Mouse (Mus musculus): ENCODE results near the gene H2-K1. TPM values are rescaled to one million over a fixed set of nuclear protein-coding genes. Genes with fewer than 3 reads are reported as not detected.
A peak's percentile ranks its signal among the peaks of the same experiment; 100 is the strongest.

Gene H2-K1
- polyA plus RNA-seq, 1 experiment from 2014 or later = 137 TPM

DNA sequence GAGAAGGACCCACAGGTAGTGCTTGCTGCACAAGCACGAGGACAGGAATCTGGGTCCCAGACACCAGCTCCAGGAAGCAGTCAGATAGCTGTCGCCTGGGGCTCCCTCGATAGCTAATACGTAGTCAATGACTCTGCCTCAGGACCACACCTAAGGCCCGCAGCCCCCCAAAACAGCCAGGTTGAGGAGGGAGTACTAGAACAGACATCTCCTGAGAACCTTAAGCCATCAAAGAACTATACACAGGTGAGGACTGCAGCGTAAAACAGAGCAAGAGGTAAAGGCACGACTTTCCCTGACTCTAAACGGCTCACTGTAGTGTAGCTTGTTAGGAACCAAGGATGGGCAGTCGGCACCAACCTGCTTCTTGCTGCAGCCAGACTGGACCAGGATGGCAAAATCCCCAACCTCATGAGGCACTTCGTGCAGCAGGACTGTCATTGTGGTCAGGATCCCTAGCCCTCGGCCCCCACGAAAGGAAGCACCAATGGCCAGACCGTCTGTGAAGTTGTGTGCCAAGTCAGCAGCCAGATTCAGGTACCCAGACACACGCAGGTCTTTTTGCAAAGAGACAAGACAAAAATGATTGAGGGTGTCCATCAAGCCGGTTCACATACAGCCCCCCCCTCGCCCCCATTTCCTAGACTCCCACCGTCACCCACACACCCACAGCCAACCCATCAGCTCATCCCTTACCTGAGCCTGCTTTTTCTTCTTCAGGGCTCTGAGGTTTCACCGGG is 29.2 kb upstream of the H2-K1 start:
- peaks cover 56% of the 10 kb centered on the region for H3K4me1 ChIP-seq (replicated peaks; ENCODE audit: control insufficient read depth, insufficient read depth, low read length)
- H3K9ac ChIP-seq (ENCODE audit: low read length) = 0 out of 2 replicates have a peak overlapping the region, but pooled peaks have one; percentile 8
- DNase-seq (ENCODE audit: low spot score) = no peak
- peaks cover 28% of the 10 kb centered on the region for H3K36me3 ChIP-seq (ENCODE audit: control insufficient read depth, insufficient read depth, low read length)
- no peak overlapping the region for H3K27ac ChIP-seq (ENCODE audit: low read depth)
- H3K4me3 ChIP-seq (ENCODE audit: low read depth, low read length) = no peak overlapping the region
- ATAC-seq (replicated peaks; ENCODE audit: low FRiP score, low TSS enrichment, low read depth) = no peak
- 87% methylated on average over 18 of the region's 18 CpGs for WGBS
- H3K9me3 ChIP-seq (ENCODE audit: control insufficient read depth, low read length) = no peaks in the 10 kb centered on the region
- peak overlapping the region; percentile 82; the same call in 1 of the 2 replicates for H3K4me2 ChIP-seq (ENCODE audit: low read length)
- no peaks in the 10 kb centered on the region for H3K27me3 ChIP-seq (replicated peaks; ENCODE audit: control insufficient read depth, insufficient read depth, low read length)

DNA sequence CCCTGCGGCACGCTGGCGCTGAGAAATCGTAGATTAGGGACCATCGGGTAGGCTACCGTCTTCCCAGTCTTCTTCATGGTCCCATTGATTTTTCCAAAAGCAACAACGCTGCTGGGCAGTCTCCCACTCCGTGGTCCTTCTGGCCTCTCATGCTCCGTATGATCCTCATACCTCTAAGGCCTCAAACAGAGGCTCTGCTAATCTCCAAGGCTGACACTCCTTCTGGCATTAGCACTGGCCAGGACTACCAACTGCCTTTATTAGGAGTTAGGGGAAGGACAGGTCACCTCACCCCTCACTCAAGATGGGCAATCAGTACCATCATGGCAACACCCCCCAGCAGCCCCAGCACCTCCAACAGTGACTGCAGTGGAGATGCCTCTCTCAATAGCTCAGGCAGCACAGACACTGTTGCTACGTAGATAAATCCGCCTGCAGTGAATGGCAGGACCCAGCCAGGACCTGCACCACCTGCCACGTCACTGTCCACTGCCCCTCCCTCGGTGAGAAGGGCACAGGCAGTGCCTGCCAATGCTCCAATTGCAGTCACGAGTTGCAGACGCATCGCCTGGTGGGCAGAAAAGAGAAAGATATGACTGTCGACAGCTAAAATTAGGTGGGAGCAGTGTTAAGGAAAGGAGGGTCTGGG is 28.5 kb upstream of the H2-K1 start:
- Histone ChIP-seq H3K9me3 (ENCODE audit: control insufficient read depth, low read length) (no peaks in the 10 kb centered on the region), H3K36me3 (ENCODE audit: control insufficient read depth, insufficient read depth, low read length) (peaks cover 22% of the 10 kb centered on the region)

DNA sequence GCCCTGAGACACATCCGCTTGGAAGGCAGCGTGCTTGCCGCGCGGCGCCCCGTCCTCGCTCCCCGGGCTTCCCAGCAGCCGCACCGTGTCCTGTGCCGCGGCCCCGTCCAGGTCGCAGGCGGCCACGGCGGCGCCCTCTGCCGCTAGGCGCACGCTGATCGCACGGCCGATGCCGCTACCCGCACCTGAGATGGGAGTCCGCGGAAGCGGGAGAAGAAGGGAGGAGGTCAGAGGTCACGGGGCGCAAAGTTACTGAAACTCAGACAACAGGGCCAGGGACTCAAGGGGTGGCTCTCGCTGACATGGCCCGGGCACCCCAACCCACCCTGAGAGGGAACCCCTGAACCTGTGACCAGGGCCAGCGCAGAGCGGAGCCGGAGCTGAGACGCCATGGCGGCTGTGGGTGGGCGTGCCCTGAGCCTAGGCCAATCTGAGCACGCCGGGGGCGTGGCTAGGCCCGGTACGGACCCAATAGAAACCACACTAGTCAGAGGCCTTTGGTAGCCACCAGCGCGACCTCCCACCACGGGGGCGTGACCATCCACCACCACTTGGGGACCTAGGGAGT is 27.6 kb upstream of the H2-K1 start, which contains the start of gene H2-Ke6:
TSS of gene H2-Ke6 (minus strand) at position 405 of the 568 bp plus-strand sequence.
- H3K9me3 ChIP-seq (ENCODE audit: control insufficient read depth, low read length) = no peaks in the 10 kb centered on the region
- ATAC-seq (replicated peaks; ENCODE audit: low FRiP score, low TSS enrichment, low read depth) (peak; percentile 75), DNase-seq (ENCODE audit: low spot score) (peak; percentile 95)
- peak within 1 kb of the TSS; percentile 54 for H3K9ac ChIP-seq (ENCODE audit: low read length)
- WGBS = 1% methylated on average over 48 of the region's 49 CpGs
- H3K36me3 ChIP-seq (ENCODE audit: control insufficient read depth, insufficient read depth, low read length) = peaks cover 27% of the 10 kb centered on the region
- H3K4me1 ChIP-seq (replicated peaks; ENCODE audit: control insufficient read depth, insufficient read depth, low read length) = peaks cover 48% of the 10 kb centered on the region
- H3K4me3 ChIP-seq (ENCODE audit: low read depth, low read length) = peak within 1 kb of the TSS; percentile 64
- H3K27me3 ChIP-seq (replicated peaks; ENCODE audit: control insufficient read depth, insufficient read depth, low read length) = no peaks in the 10 kb centered on the region
- peak within 1 kb of the TSS; percentile 71 for H3K4me2 ChIP-seq (ENCODE audit: low read length)
- peak within 1 kb of the TSS; percentile 66 for H3K27ac ChIP-seq (ENCODE audit: low read depth)

More for the DNA sequence above, 28.5 kb upstream of the H2-K1 start:
- Histone ChIP-seq H3K4me2 (ENCODE audit: low read length) (peak overlapping the region; percentile 71), H3K27me3 (replicated peaks; ENCODE audit: control insufficient read depth, insufficient read depth, low read length) (no peaks in the 10 kb centered on the region), H3K27ac (ENCODE audit: low read depth) (peak overlapping the region; percentile 66; the same call in 1 of the 2 replicates), H3K4me1 (replicated peaks; ENCODE audit: control insufficient read depth, insufficient read depth, low read length) (peaks cover 56% of the 10 kb centered on the region), H3K4me3 (ENCODE audit: low read depth, low read length) (no peak overlapping the region), H3K9ac (ENCODE audit: low read length) (no peak overlapping the region)
- WGBS = 79% methylated on average over 17 of the region's 17 CpGs
- no peak for ATAC-seq (replicated peaks; ENCODE audit: low FRiP score, low TSS enrichment, low read depth)
- no peak for DNase-seq (ENCODE audit: low spot score)

DNA sequence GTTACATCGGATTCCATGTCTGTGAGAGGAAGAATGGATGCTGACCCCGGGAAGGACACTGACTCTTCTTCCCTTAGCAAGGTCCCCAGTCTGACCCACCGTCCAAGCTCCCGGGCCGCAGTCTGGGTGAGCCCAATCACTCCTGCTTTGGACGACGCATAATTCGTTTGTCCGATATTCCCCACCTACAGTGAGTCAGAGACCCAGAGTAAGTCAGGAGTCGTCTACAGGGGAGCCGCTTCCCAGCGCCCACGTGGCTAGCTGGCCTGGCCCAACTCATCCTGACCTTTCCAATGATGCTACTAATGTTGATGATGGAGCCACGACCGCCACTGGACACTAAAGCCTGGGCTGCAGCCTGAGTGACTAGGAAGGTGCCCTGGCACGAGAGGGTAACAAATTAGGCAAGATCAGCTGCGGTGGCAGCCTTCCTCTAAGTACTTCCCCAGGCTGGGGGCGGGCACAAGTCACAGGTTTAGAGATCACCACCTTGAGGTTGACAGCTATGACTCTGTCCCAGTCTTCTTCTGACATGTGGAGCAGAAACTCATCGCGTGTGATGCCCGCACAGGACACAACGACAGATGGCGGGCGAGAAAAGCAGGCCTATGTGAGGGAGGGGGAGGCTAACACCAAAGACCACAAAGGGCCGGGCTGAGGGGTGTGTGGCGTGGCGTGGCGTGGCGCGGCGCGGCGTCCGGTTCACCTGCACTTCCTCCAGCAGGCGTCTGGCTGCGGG is 26.9 kb upstream of the H2-K1 start:
- ATAC-seq (replicated peaks; ENCODE audit: low FRiP score, low TSS enrichment, low read depth) = no peak
- H3K9me3 ChIP-seq (ENCODE audit: control insufficient read depth, low read length) = no peaks in the 10 kb centered on the region
- no peaks in the 10 kb centered on the region for H3K27me3 ChIP-seq (replicated peaks; ENCODE audit: control insufficient read depth, insufficient read depth, low read length)
- peak overlapping the region; percentile 64 for H3K4me3 ChIP-seq (ENCODE audit: low read depth, low read length)
- peak overlapping the region; percentile 71 for H3K4me2 ChIP-seq (ENCODE audit: low read length)
- no peak for DNase-seq (ENCODE audit: low spot score)
- 8% methylated on average over 36 of the region's 36 CpGs for WGBS
- peaks cover 32% of the 10 kb centered on the region for H3K36me3 ChIP-seq (ENCODE audit: control insufficient read depth, insufficient read depth, low read length)
- H3K9ac ChIP-seq (ENCODE audit: low read length) = peak overlapping the region; percentile 54
- peaks cover 45% of the 10 kb centered on the region for H3K4me1 ChIP-seq (replicated peaks; ENCODE audit: control insufficient read depth, insufficient read depth, low read length)
- H3K27ac ChIP-seq (ENCODE audit: low read depth) = peak overlapping the region; percentile 66

DNA sequence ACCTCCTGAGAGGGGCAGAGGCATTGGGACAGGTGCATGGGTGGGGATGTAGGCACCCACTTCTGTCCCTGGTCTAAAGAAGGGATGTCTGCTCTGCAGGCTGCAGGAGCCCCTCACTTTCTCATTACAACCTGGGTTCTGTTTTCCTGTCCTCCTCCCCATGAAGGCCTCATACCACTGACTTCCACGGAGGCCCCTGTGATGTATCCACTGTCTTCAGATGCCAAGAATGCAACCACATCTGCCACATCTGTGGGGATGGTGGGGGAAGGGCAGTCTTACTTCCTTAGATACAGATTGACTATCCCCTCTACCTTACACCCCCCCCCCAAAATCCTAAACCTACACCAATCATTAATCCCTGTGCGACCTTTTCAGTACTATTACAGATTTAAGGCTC is 26.1 kb upstream of the H2-K1 start:
- H3K27me3 ChIP-seq (replicated peaks; ENCODE audit: control insufficient read depth, insufficient read depth, low read length) = no peaks in the 10 kb centered on the region
- no peak overlapping the region for H3K27ac ChIP-seq (ENCODE audit: low read depth)
- H3K9ac ChIP-seq (ENCODE audit: low read length) = no peak overlapping the region
- peaks cover 45% of the 10 kb centered on the region for H3K4me1 ChIP-seq (replicated peaks; ENCODE audit: control insufficient read depth, insufficient read depth, low read length)
- H3K36me3 ChIP-seq (ENCODE audit: control insufficient read depth, insufficient read depth, low read length) = peaks cover 34% of the 10 kb centered on the region
- no peaks in the 10 kb centered on the region for H3K9me3 ChIP-seq (ENCODE audit: control insufficient read depth, low read length)
- no peak overlapping the region for H3K4me3 ChIP-seq (ENCODE audit: low read depth, low read length)
- no peak for DNase-seq (ENCODE audit: low spot score)
- peak overlapping the region; percentile 4; the same call in 1 of the 2 replicates for H3K4me2 ChIP-seq (ENCODE audit: low read length)
- no peak for ATAC-seq (replicated peaks; ENCODE audit: low FRiP score, low TSS enrichment, low read depth)
- WGBS = 37% methylated on average over 2 of the region's 2 CpGs

DNA sequence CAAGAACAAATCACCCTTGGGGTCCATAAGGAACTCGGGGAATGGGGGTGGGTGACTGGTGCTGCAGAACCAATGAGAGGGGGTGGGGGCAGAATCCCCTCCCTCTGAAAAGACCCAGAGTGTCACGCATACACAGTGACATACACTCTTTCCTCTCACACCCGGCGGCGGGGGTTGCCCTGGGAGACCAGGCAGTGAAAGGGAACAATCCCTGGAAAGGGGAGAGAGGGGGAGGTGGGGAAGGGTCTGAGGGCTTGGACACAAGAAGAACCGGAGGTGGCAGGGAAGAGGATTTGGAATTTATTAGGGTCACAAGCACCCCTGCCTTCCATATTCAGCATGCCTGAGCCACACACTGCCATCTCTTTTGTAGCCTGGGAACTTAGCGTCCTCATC is 25.6 kb upstream of the H2-K1 start:
- Histone ChIP-seq H3K9me3 (ENCODE audit: control insufficient read depth, low read length) (no peaks in the 10 kb centered on the region), H3K4me3 (ENCODE audit: low read depth, low read length) (peak overlapping the region; percentile 63; the same call in 1 of the 2 replicates), H3K27ac (ENCODE audit: low read depth) (no peak overlapping the region), H3K27me3 (replicated peaks; ENCODE audit: control insufficient read depth, insufficient read depth, low read length) (no peaks in the 10 kb centered on the region), H3K36me3 (ENCODE audit: control insufficient read depth, insufficient read depth, low read length) (peaks cover 38% of the 10 kb centered on the region), H3K4me2 (ENCODE audit: low read length) (peak overlapping the region; percentile 81), H3K4me1 (replicated peaks; ENCODE audit: control insufficient read depth, insufficient read depth, low read length) (peaks cover 45% of the 10 kb centered on the region), H3K9ac (ENCODE audit: low read length) (no peak overlapping the region)
- ATAC-seq (replicated peaks; ENCODE audit: low FRiP score, low TSS enrichment, low read depth) (no peak), DNase-seq (ENCODE audit: low spot score) (no peak)
- WGBS = 30% methylated on average over 7 of the region's 7 CpGs

DNA sequence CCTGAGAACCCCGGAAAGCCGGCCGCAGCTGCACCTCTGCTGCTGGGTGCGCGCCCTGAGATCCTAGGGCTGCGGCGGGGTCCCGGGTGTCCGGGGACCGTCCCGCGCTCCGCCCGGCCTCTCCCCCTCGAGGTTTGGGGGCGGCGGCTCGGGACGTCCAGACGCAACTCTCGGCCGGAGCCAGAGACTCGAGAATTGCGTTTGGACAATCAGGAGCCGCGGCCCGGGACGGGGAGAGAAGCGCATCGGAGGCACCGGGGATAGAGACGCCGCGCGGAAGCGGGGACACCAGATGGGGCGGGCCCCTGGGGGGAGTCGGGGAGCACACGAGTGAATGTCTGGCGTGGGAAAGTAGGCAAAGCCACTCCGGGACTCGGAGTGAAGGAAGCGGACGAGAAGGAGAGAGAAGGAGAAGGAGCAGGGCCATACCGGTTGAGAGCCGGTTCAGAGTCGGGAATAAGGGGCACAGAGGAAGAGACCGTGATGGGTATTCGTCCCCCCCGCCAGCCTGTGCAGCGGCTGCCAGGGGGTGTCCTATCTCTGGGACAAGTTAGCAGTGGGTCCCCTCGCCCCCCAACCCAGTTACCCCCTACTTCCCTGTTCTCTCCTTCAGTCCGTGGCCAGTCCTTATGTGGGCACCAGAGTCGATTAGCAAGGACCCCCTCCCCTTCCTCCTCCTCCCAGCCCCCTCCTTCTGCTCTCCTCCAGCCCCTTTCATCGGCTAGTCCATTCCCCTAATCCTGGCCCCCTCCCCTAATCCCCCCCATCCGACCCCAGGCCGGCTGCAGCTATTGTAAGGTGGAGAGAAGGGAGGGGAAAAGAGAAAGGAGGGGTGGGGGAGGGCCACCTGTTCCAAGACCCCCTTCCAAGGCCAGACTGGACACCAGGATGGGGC is 25.0 kb upstream of the H2-K1 start:
- Histone ChIP-seq H3K4me2 (ENCODE audit: low read length) (peak overlapping the region; percentile 81), H3K9me3 (ENCODE audit: control insufficient read depth, low read length) (0 out of 2 replicates have a peak, but pooled peaks cover 1% of the 10 kb centered on the region), H3K27ac (ENCODE audit: low read depth) (peak overlapping the region; percentile 87), H3K9ac (ENCODE audit: low read length) (peak overlapping the region; percentile 84), H3K4me3 (ENCODE audit: low read depth, low read length) (peak overlapping the region; percentile 63), H3K4me1 (replicated peaks; ENCODE audit: control insufficient read depth, insufficient read depth, low read length) (peaks cover 39% of the 10 kb centered on the region), H3K36me3 (ENCODE audit: control insufficient read depth, insufficient read depth, low read length) (peaks cover 39% of the 10 kb centered on the region), H3K27me3 (replicated peaks; ENCODE audit: control insufficient read depth, insufficient read depth, low read length) (no peaks in the 10 kb centered on the region)
- ATAC-seq (replicated peaks; ENCODE audit: low FRiP score, low TSS enrichment, low read depth) (0 out of 2 replicates have a peak, but pooled peaks have one; percentile 0), DNase-seq (ENCODE audit: low spot score) (no peak)
- 1% methylated on average over 51 of the region's 57 CpGs for WGBS

All from intestine, embryonic 14.5 days (tissue).